Mouse (Mus musculus) right cerebral cortex, adult 2 months (tissue): ENCODE measurements around the gene Cox10.

ENCODE experiments used
- DNase-seq, 2 experiments: peaks; one replicate each; pipeline ENCODE4 v3.0.0; 2021 to 2022; ENCODE audit warnings: low spot score in 2 of 2

Cox10 gene

GRCm38 (mm10) chr11:63914388-63914787 is 164.9 kb downstream of the Cox10 start:
- peak; percentile 61 to 63 for DNase-seq

- no peak for DNase-seq
Observed at GRCm38 (mm10) chr11:63913936-63914335, 165.3 kb downstream of the Cox10 start.
